Mouse (Mus musculus): ENCODE measurements around the gene Sh3bp2.
"Not testable (repeated sequence)": the region's sequence is repeated elsewhere in the genome, so short reads cannot be mapped to it uniquely, and the experiment has no call there.

Sh3bp2 gene

GRCm38 (mm10) chr5:34564291-34564690 lies 38.7 kb downstream of the Sh3bp2 start:
- H3K4me1 ChIP-seq (replicated peaks; ENCODE audit: low read depth, low read length), result 0 out of 2 replicates have a peak, but pooled peaks cover 2% of the 10 kb centered on the region
- peaks cover 11% of the 10 kb centered on the region for H3K36me3 ChIP-seq (ENCODE audit: insufficient read depth, low read length)
- TF ChIP-seq NANOG (IDR thresholded peaks at IDR 0.05; ENCODE audit: borderline replicate concordance, low read length) (no peak), CTCF (conservative IDR thresholded peaks at IDR 0.05; ENCODE audit: low read length) (no peak), POU5F1 (IDR thresholded peaks at IDR 0.05; ENCODE audit: borderline replicate concordance, low read length) (no peak)
- H3K27me3 ChIP-seq (ENCODE audit: insufficient read depth, low read length), result no peaks in the 10 kb centered on the region
- no peak overlapping the region for H3K4me3 ChIP-seq (replicated peaks; ENCODE audit: low read length)
- H3K9me3 ChIP-seq (ENCODE audit: low read length), result no peaks in the 10 kb centered on the region

DNA sequence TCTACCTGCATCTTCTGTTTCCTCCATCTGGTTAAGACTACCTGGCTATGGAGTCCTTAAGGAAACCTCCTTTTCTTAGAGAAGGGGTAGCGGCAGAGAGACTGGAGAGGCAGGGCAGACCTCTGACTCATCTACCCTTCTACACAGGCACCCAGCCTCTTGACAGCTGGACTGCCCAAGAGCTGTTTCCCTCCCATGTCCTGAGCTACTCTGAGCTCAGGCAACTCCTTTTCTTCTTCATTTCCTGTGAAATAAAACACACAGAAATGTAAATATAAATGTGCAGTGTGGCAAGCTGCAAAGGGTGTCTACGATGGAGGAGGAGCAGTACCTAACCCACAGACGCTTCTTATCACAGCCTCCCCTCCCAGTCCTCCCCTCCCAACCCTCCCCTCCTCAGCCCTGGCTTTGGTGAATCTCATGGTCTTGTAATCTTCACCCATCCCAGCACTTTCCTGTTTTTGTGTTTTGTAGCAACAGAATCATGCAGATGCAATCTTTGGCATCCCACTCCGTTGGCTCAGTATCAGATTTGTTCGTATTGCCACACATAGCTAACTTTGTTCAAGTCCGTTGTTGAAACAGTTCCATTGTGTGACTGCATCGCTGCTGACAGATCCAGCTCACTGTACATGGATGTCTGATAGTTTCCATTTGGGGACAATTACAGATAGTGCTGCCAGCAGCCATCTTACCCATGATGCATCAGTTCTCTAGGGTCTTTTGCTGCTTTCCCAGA lies 40.1 kb downstream of the Sh3bp2 start:
- peaks cover 4% of the 10 kb centered on the region for H3K36me3 ChIP-seq (ENCODE audit: insufficient read depth, low read length)
- no peaks in the 10 kb centered on the region for H3K27me3 ChIP-seq (ENCODE audit: insufficient read depth, low read length)
- H3K4me3 ChIP-seq (replicated peaks; ENCODE audit: low read length), result no peak overlapping the region
- TF ChIP-seq POU5F1 (IDR thresholded peaks at IDR 0.05; ENCODE audit: borderline replicate concordance, low read length) (no peak), NANOG (IDR thresholded peaks at IDR 0.05; ENCODE audit: borderline replicate concordance, low read length) (no peak), CTCF (conservative IDR thresholded peaks at IDR 0.05; ENCODE audit: low read length) (no peak)
- no peaks in the 10 kb centered on the region for H3K9me3 ChIP-seq (ENCODE audit: low read length)
- H3K4me1 ChIP-seq (replicated peaks; ENCODE audit: low read depth, low read length), result 0 out of 2 replicates have a peak, but pooled peaks cover 2% of the 10 kb centered on the region

- Histone ChIP-seq H3K27me3 (ENCODE audit: insufficient read depth, low read length) (no peaks in the 10 kb centered on the region), H3K4me3 (replicated peaks; ENCODE audit: low read length) (no peak overlapping the region), H3K36me3 (ENCODE audit: insufficient read depth, low read length) (no peaks in the 10 kb centered on the region), H3K9me3 (ENCODE audit: low read length) (no peaks in the 10 kb centered on the region), H3K4me1 (replicated peaks; ENCODE audit: low read depth, low read length) (peaks cover 30% of the 10 kb centered on the region)
- no peak for TF ChIP-seq POU5F1 (IDR thresholded peaks at IDR 0.05; ENCODE audit: borderline replicate concordance, low read length)
- no peak for TF ChIP-seq CTCF (conservative IDR thresholded peaks at IDR 0.05; ENCODE audit: low read length)
- TF ChIP-seq NANOG (IDR thresholded peaks at IDR 0.05; ENCODE audit: borderline replicate concordance, low read length), result no peak
Measured at GRCm38 (mm10) chr5:34571551-34571950, 45.9 kb downstream of the Sh3bp2 start.

DNA sequence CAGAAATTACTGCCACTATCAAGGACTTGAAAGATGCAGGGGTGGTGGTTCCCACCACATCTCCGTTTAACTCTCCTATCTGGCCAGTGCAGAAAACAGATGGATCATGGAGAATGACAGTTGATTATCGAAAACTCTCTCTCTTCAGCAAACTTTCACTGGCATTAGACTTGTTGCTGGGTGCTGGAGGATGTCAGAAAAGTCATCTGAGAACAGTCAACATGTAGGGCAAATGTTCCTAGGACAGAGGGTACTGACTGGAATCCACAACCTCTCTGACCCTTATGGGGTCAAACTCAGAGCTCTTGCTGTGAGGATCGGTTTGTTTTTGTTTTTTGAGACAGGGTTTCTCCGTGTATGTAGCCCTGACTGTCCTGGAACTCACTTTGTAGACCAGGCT lies 46.9 kb downstream of the Sh3bp2 start:
- H3K4me1 ChIP-seq (replicated peaks; ENCODE audit: low read depth, low read length), result peaks cover 40% of the 10 kb centered on the region
- not testable (repeated sequence) for H3K36me3 ChIP-seq (ENCODE audit: insufficient read depth, low read length); H3K9me3 ChIP-seq (ENCODE audit: low read length); H3K27me3 ChIP-seq (ENCODE audit: insufficient read depth, low read length)
- H3K4me3 ChIP-seq (replicated peaks; ENCODE audit: low read length), result peak overlapping the region; percentile 91

- H3K4me1 ChIP-seq (replicated peaks; ENCODE audit: low read depth, low read length), result peaks cover 50% of the 10 kb centered on the region
- no peaks in the 10 kb centered on the region for H3K27me3 ChIP-seq (ENCODE audit: insufficient read depth, low read length)
- H3K9me3 ChIP-seq (ENCODE audit: low read length), result no peaks in the 10 kb centered on the region
- TF ChIP-seq POU5F1 (IDR thresholded peaks at IDR 0.05; ENCODE audit: borderline replicate concordance, low read length) (no peak), NANOG (IDR thresholded peaks at IDR 0.05; ENCODE audit: borderline replicate concordance, low read length) (no peak), CTCF (conservative IDR thresholded peaks at IDR 0.05; ENCODE audit: low read length) (no peak)
- no peaks in the 10 kb centered on the region for H3K36me3 ChIP-seq (ENCODE audit: insufficient read depth, low read length)
- H3K4me3 ChIP-seq (replicated peaks; ENCODE audit: low read length), result peak within 1 kb of the TSS; percentile 91
Measured at GRCm38 (mm10) chr5:34573268-34574221, 47.9 kb downstream of the Sh3bp2 start, which contains the start of gene Add1. Add1 (plus strand) TSS chr5:34573664.

DNA sequence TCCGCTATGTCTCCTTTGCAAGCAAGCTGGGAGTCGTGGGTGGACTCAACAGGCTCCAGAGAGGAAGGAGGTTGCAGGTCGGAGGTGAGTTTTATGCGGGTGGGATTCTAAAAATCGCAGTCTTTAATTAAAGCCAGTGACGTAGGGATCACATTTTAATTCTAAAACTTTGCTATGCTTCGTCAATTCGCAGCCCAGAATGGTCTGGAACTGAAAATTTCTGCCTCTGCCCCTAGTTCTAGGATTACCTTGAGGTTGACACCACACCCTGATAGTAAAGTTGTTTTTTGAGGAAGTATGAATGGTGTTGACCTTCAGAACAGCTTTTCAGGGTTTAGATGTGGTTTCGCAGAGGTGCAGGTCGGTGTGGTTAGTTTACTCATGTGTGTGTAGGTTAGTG lies 49.1 kb downstream of the Sh3bp2 start:
- peak overlapping the region; percentile 91 for H3K4me3 ChIP-seq (replicated peaks; ENCODE audit: low read length)
- TF ChIP-seq POU5F1 (IDR thresholded peaks at IDR 0.05; ENCODE audit: borderline replicate concordance, low read length), result no peak
- no peak for TF ChIP-seq CTCF (conservative IDR thresholded peaks at IDR 0.05; ENCODE audit: low read length)
- no peak for TF ChIP-seq NANOG (IDR thresholded peaks at IDR 0.05; ENCODE audit: borderline replicate concordance, low read length)
- peaks cover 59% of the 10 kb centered on the region for H3K4me1 ChIP-seq (replicated peaks; ENCODE audit: low read depth, low read length)
- no peaks in the 10 kb centered on the region for H3K27me3 ChIP-seq (ENCODE audit: insufficient read depth, low read length)
- H3K9me3 ChIP-seq (ENCODE audit: low read length), result no peaks in the 10 kb centered on the region
- no peaks in the 10 kb centered on the region for H3K36me3 ChIP-seq (ENCODE audit: insufficient read depth, low read length)

DNA sequence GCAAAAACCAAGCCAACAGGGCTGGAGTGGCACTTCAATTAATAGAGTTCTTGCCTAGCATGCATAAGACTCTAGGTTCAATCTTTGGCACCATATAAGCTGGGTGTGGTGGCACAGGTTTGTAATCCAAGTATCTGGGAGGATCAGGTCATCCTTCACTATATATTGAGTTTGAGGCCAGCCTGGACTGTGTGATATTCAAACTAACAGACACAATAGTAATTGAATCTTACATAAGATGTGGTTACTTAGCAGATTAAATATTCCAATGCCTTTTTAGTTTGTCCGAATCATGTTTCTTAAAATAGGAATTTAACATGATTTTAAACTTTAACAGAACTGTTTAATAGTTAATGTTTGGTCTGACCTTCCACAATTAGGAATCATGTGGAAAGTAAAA lies 50.6 kb downstream of the Sh3bp2 start:
- Histone ChIP-seq H3K9me3 (ENCODE audit: low read length) (no peaks in the 10 kb centered on the region), H3K36me3 (ENCODE audit: insufficient read depth, low read length) (no peaks in the 10 kb centered on the region), H3K4me3 (replicated peaks; ENCODE audit: low read length) (no peak overlapping the region), H3K4me1 (replicated peaks; ENCODE audit: low read depth, low read length) (peaks cover 66% of the 10 kb centered on the region), H3K27me3 (ENCODE audit: insufficient read depth, low read length) (no peaks in the 10 kb centered on the region)
- TF ChIP-seq POU5F1 (IDR thresholded peaks at IDR 0.05; ENCODE audit: borderline replicate concordance, low read length) (no peak), NANOG (IDR thresholded peaks at IDR 0.05; ENCODE audit: borderline replicate concordance, low read length) (no peak), CTCF (conservative IDR thresholded peaks at IDR 0.05; ENCODE audit: low read length) (no peak)

DNA sequence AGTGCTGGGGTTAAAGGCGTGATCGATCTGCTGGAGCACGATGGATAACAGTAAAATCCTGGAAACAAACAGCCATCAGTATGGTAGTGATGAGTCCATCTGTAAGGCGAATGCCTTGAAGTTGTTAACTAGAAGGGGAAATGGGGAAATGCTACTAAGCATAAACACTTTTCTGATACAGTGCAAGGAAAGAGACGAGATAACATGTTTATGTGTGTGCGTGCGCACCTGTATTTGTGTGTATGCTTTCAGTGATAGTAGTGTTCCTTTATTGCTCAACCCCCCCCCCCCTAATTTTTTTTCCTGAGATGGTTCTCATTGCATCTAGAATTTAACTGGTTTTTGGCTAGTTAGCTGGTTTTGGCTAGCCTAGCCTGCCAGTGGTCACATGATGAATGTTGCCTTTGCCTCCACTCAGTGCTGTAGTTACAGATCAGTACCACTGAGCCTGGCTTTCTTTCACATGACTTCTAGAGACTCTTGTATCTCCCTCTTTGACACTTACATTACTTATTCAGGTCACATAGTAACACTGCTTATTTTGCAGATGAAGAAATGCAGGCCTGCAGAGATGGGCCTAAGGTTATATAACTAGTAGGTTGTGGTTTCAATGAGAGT lies 52.5 kb downstream of the Sh3bp2 start:
- H3K36me3 ChIP-seq (ENCODE audit: insufficient read depth, low read length), result no peaks in the 10 kb centered on the region
- no peaks in the 10 kb centered on the region for H3K9me3 ChIP-seq (ENCODE audit: low read length)
- H3K27me3 ChIP-seq (ENCODE audit: insufficient read depth, low read length), result no peaks in the 10 kb centered on the region
- no peak for TF ChIP-seq CTCF (conservative IDR thresholded peaks at IDR 0.05; ENCODE audit: low read length)
- no peak for TF ChIP-seq POU5F1 (IDR thresholded peaks at IDR 0.05; ENCODE audit: borderline replicate concordance, low read length)
- TF ChIP-seq NANOG (IDR thresholded peaks at IDR 0.05; ENCODE audit: borderline replicate concordance, low read length), result no peak
- H3K4me3 ChIP-seq (replicated peaks; ENCODE audit: low read length), result no peak overlapping the region; the same call in 1 of the 2 replicates
- peaks cover 72% of the 10 kb centered on the region for H3K4me1 ChIP-seq (replicated peaks; ENCODE audit: low read depth, low read length)

Data from E14TG2a.4 (cell line).